Mouse (Mus musculus): ENCODE measurements at regions not wholly inside any gene's neighbourhood (a gene's known extent, or its start where the extent isn't known, plus 50 kb on each side); places are given as distances from the start of the nearest gene placed in this dataset.
"Not testable (repeated sequence)": the region's sequence is repeated elsewhere in the genome, so short reads cannot be mapped to it uniquely, and the experiment has no call there.

- H3K27ac ChIP-seq; H3K4me3 ChIP-seq; H3K36me3 ChIP-seq (ENCODE audit: control insufficient read depth, insufficient read depth, low read length); H3K79me2 ChIP-seq (replicated peaks; ENCODE audit: control insufficient read depth, insufficient read depth, low read length); H3K9ac ChIP-seq (ENCODE audit: low read depth, low read length); H3K4me1 ChIP-seq (ENCODE audit: control insufficient read depth, insufficient read depth, low read length); DNase-seq; H3K27me3 ChIP-seq (ENCODE audit: control insufficient read depth, insufficient read depth, low read length): not testable (repeated sequence)
- intact Hi-C loops (cut with DNase I), result loop anchor here (10.0 kb wide), 1 partner anchor 114 kb away; no protein-coding TSS in a partner anchor
- 91% methylated on average over 5 of the region's 5 CpGs for WGBS
Observed at GRCm38 (mm10) chr17:74138517-74138916, 90.8 kb upstream of the Srd5a2 start.

DNA sequence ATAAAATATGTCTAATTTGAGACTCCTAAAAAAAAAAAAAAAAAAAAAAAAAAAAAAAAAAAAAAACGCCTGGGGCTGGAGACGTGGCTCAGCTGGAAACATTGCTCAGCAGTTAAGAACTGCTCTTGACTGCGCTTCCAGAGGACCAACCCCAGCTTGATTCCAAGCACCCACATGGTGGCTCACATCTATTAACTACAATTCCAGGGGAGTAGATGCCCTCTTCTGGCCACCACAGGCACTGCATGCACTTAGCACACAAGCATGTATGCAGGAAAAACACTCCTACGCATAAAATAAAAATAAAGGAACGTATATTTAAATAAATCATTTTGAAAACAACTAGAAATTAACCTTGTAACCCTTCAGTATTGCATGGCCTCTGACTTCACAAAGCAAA is 87.3 kb upstream of the Srd5a2 start:
- Histone ChIP-seq H3K4me1 (ENCODE audit: control insufficient read depth, insufficient read depth, low read length) (no peaks in the 10 kb centered on the region), H3K9ac (ENCODE audit: low read depth, low read length) (no peak overlapping the region), H3K27ac (no peak overlapping the region), H3K36me3 (ENCODE audit: control insufficient read depth, insufficient read depth, low read length) (no peaks in the 10 kb centered on the region), H3K79me2 (replicated peaks; ENCODE audit: control insufficient read depth, insufficient read depth, low read length) (no peaks in the 10 kb centered on the region), H3K4me3 (no peak overlapping the region), H3K27me3 (ENCODE audit: control insufficient read depth, insufficient read depth, low read length) (no peaks in the 10 kb centered on the region)
- 81% methylated on average over 5 of the region's 5 CpGs for WGBS
- intact Hi-C loops (cut with DNase I), result loop anchor here (10.0 kb wide), 1 partner anchor 110 kb away; no protein-coding TSS in a partner anchor
- no peak for DNase-seq
- TF ChIP-seq CTCF (IDR thresholded peaks at IDR 0.05), result peak; percentile 68
- no peak for TF ChIP-seq EP300 (IDR thresholded peaks at IDR 0.05; ENCODE audit: insufficient read depth, low read depth, low read length)

DNA sequence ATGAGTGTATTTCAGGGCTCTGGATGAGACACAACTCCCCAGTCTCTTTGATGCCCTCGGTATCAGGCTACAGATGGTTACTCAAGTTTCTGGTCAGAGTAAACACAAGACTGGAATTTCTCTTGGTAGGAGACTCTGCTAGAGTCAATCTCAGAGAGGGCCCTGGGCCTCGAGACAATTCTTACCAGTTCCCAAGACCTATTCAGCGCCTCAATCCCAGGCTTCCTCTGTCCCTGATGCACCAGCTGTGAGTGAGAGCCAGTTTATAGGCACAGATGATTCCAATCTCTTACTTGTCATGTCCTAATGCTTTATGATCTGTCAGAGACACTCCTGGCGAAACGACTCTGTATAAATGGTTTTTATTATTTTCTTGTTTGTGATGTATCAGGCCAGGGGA is 83.8 kb upstream of the Srd5a2 start:
- Histone ChIP-seq H3K36me3 (ENCODE audit: control insufficient read depth, insufficient read depth, low read length) (no peaks in the 10 kb centered on the region), H3K79me2 (replicated peaks; ENCODE audit: control insufficient read depth, insufficient read depth, low read length) (no peaks in the 10 kb centered on the region), H3K9ac (ENCODE audit: low read depth, low read length) (no peak overlapping the region), H3K4me1 (ENCODE audit: control insufficient read depth, insufficient read depth, low read length) (no peaks in the 10 kb centered on the region), H3K27ac (no peak overlapping the region), H3K27me3 (ENCODE audit: control insufficient read depth, insufficient read depth, low read length) (no peaks in the 10 kb centered on the region), H3K4me3 (no peak overlapping the region)
- TF ChIP-seq CTCF (IDR thresholded peaks at IDR 0.05), result no peak
- TF ChIP-seq EP300 (IDR thresholded peaks at IDR 0.05; ENCODE audit: insufficient read depth, low read depth, low read length), result no peak
- TF ChIP-seq POLR2A (IDR thresholded peaks at IDR 0.05; ENCODE audit: insufficient read depth, low read depth, low read length), result no peak
- no peak for DNase-seq
- WGBS, result 80% methylated on average over 5 of the region's 5 CpGs
- intact Hi-C loops (cut with DNase I), result loop anchor here (10.0 kb wide), 1 partner anchor 107 kb away; no protein-coding TSS in a partner anchor

GRCm38 (mm10) chr17:74122944-74123343 is 75.2 kb upstream of the Srd5a2 start:
- Histone ChIP-seq H3K4me1 (ENCODE audit: control insufficient read depth, insufficient read depth, low read length) (no peaks in the 10 kb centered on the region), H3K36me3 (ENCODE audit: control insufficient read depth, insufficient read depth, low read length) (no peaks in the 10 kb centered on the region), H3K9ac (ENCODE audit: low read depth, low read length) (no peak overlapping the region), H3K27ac (no peak overlapping the region), H3K79me2 (replicated peaks; ENCODE audit: control insufficient read depth, insufficient read depth, low read length) (no peaks in the 10 kb centered on the region), H3K27me3 (ENCODE audit: control insufficient read depth, insufficient read depth, low read length) (no peaks in the 10 kb centered on the region), H3K4me3 (no peak overlapping the region)
- 71% methylated on average over 1 of the region's 1 CpGs for WGBS
- TF ChIP-seq POLR2A (IDR thresholded peaks at IDR 0.05; ENCODE audit: insufficient read depth, low read depth, low read length) (no peak), CTCF (IDR thresholded peaks at IDR 0.05) (no peak), EP300 (IDR thresholded peaks at IDR 0.05; ENCODE audit: insufficient read depth, low read depth, low read length) (no peak)
- intact Hi-C loops (cut with DNase I), result no loop called here
- no peak for DNase-seq

DNA sequence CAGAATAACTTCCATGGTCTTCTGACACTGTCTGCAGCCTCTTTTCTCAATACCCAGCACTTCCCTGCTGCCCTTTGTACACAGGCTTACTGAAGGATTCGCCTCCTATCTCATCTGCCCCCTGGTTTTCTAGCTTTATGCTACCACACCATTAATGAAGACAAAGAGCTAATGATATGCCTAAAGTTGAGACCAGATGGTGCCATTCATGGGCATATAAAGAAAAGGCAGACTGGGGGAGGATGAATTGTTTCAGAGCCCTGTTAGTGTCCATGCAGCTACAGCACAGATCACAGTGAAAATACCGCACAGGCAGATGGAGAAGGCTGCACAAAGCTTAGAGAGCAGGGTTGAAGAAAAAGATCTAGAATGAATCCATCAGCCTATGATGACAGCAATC is 73.3 kb upstream of the Srd5a2 start:
- no peaks in the 10 kb centered on the region for H3K79me2 ChIP-seq (replicated peaks; ENCODE audit: control insufficient read depth, insufficient read depth, low read length)
- H3K4me1 ChIP-seq (ENCODE audit: control insufficient read depth, insufficient read depth, low read length), result no peaks in the 10 kb centered on the region
- intact Hi-C loops (cut with DNase I), result no loop called here
- no peak overlapping the region for H3K4me3 ChIP-seq
- H3K9ac ChIP-seq (ENCODE audit: low read depth, low read length), result no peak overlapping the region
- H3K27me3 ChIP-seq (ENCODE audit: control insufficient read depth, insufficient read depth, low read length), result no peaks in the 10 kb centered on the region
- 83% methylated on average over 2 of the region's 2 CpGs for WGBS
- no peak for DNase-seq
- no peak overlapping the region for H3K27ac ChIP-seq
- TF ChIP-seq POLR2A (IDR thresholded peaks at IDR 0.05; ENCODE audit: insufficient read depth, low read depth, low read length) (no peak), EP300 (IDR thresholded peaks at IDR 0.05; ENCODE audit: insufficient read depth, low read depth, low read length) (no peak), CTCF (IDR thresholded peaks at IDR 0.05) (no peak)
- no peaks in the 10 kb centered on the region for H3K36me3 ChIP-seq (ENCODE audit: control insufficient read depth, insufficient read depth, low read length)
